Mouse (Mus musculus) testis, postnatal 14 days (tissue): ENCODE measurements at regions not wholly inside any gene's neighbourhood (a gene's known extent, or its start where the extent isn't known, plus 50 kb on each side); places are given as distances from the start of the nearest gene placed in this dataset.

Source experiments
- DNase-seq: peaks from one replicate; pipeline ENCODE4 v3.0.0; 2021; ENCODE audit warnings: low spot score

DNA sequence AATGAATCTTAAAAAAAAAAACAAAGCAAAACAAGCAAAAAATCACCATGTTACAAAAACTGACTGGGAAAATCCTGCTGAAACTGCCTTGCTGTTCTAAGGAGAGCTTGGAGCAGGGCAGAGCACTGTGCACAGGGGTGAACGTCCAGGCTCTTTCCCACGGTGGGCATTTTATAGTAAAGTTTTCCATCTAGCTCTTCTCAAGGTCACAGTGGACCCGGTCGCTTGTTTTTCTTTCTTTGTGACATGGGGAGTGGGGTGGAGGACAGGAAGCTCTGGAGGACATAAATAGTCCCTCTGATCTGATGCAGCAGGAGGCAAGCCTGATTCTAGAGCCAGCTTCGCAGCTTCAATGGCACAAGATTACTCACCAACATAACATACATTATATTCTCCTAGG, 395.9 kb upstream of the Zmiz1 start:
- no peak for DNase-seq

DNA sequence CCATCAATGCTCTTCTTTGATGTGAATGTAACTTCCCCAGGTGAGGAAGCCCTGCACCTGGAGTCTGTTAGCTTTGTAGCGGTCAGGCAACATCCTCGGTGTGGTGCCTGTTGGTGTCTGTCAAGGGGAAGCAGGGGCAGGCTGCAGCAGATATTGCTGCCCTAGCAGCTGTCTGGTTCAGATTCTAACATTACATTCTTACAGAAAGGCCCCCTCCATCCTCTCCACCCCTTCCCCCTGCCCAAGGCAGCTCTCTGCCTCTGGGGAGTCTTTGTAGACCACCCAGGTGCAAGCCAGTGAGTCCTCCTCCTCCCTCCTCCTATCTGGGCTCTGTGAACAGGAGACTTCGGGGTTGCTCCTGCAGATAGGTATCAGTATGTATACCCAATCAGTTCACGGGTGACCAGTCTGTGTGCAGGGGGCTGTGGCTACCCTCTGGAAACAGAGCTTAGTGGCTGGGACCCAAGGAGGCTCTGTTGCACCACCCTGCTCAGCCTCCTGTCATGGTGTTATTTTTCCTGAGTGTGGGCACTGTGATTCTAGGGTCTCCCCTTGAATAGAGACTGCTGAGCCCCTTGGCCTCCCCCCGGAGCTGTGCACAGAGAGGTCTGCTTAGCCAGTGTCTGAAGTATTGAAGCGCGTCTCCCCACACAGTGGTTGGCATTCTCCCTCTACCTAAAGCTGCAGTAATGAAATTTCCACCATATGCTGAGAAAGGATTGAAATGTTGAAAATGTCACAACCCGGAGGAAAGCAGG, 394.6 kb upstream of the Zmiz1 start:
- DNase-seq = no peak

DNA sequence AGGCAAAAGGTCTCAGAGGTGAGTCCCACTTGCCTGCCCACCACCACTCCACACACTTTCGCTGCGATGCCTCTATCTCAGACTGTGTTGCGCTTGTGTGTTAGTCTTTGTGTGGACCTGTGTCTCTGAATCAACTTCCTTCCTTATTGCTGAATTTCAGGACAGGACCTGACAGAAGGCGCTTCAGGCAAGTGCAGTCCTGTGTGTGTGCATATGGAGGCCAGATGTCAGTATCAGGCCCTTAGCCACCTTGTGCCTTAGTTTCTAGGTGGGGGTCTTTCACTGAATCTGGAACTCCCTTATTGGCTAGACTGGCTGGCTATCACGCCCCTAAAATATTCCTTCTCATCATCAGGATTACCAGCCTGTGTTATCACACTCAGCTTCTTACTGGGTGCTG, 391.6 kb upstream of the Zmiz1 start:
- DNase-seq = no peak

DNA sequence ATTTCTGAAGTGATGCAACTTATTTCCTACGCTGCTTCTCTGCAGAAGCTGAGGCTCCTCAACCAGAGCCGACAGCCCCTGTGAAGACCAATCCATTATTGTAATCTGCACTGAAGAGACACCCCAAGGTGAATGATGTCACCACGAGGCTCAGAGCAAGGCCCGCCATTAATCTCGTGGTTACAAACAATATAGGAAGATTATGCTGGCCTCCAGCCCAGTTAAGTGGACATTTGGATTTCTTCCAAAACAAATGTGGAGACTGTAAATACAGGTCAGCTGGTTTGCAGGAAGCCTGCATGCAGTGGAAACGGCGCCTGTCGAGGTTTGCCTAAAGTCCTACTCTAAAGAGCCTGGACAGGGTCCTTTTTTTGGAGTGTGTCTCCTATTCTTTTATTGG, 390.6 kb upstream of the Zmiz1 start:
- DNase-seq = no peak

DNA sequence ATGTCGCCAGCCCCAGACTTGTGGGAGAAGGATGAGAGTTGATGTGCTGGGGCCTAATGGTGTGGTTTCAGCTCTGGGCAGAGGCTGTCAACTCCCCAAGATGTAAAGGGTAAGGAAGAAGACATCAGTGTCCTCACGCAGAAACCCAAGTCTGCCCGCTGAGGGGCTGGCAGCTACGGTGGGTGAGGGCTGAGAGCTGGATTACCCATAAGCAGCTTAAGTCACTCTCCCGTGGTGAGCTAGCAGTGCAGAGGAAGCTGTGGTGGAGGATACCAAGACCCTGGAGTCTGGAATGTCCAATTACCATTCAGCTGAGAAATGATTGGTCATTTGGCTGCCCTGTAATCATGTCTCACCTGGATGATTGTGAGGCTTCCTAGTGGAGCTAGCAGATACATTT, 385.8 kb upstream of the Zmiz1 start:
- DNase-seq = no peak

DNA sequence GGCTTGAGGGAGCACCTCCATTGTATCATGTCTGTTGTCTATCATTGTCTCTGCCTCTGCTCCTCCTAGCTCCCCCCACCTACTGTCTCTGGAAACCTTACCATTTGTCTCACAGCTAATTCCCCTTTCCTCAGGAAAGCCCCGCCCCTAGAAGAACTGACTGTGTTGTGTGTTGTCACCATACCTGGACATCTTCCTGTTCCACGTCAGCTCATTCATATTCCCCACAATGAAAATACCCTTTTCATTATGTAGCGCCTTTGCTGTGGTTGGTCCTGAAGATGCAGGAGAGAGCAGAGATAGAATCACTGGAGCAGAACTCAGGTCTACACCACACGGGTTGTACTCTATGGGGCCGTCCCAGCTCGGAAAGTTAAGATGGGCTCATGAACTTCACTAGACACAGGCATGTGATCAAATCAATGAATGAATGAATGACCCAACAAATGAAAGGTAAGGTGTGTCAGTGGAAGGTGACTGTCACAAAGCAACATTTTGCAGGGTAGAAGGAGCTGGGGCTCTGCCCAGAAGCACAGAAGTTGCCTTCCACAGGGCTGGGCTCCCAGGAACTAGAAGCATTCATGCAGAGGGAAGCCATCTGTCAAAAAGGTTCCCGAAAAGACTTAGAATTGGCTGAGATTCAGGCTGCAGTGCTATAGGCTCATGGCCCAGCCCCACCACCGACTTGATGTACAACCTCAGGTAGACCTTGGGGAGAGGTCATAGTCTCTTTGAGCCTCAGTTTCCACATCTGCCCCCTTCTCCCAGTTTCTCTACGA, 384.8 kb upstream of the Zmiz1 start:
- DNase-seq = no peak

DNA sequence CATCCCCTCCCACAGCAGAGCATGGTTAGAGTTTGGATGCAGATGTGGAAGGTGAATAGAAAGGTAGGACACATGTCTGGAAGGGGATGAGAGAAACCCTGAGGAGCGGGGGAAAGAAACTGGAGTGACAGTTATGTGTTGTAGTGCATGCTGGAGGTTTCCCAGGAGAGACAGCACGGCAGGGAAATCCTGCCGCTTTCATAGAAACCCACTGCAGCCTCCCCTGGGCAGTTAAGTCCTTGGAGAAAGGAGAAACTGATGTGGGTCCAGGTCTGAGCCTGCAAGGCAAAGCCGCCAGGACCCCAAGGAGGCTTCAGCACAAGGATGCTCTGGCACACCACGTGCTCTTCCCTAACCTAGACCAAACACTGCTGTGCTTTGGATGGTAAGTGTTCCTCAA, 384.1 kb upstream of the Zmiz1 start:
- DNase-seq = no peak

DNA sequence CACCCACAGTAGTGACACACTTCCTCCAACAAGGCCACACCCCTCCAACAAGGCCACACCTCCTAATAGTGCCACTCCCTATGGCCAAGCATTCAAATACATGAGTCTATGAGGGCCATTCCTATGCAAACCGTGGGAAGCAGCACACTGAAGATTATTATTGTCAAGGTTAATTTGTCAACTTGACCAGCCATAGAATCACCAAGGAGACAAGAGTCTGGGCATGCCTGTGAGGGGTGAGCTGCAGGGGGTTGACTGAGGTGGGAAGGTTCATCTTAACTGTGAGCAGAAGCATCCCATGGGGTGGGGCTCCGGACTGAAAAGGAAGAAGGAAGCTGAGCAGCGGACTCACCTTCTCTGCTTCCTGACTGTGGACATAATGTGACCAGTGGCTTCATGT, 378.6 kb upstream of the Zmiz1 start:
- no peak for DNase-seq

DNA sequence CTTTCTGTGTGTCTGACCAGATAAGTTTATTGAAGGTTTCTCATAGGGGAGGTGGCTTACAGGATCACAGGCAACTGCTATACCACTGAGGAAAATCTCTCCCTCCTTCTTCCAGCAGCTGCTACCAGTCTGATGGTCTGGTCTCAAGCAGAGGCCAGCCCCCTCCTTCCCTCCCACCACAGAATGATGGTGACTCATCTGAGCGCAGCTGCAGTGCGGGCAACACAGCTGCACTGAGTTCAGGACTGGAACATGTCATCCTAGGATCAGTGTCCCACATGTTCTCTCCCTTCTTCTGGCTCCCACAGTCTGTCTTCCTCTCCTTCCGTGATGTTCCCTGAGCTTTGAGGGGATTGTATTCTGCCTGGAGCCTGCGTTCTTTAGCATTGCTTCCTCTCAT, 375.1 kb upstream of the Zmiz1 start:
- DNase-seq = no peak

DNA sequence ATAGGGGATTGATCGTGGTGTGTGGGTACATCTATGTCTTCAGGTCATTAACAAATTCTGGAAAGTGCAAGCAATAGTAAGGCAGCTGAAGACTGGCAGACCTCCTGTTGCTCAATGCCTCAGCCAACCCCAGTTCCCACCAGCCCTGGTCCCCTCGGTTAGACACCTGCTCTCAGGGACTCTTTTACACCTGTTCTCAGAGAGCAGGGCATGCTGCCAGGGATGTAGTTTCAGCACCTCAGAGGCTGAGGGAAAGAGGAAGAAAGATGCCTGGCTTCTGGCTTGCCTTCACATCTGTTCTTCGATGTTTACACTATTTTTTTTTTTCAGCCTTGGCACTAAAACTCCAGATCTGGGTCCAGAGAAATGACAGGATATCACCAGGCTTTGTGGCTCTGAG, 362.2 kb upstream of the Zmiz1 start:
- DNase-seq = no peak

DNA sequence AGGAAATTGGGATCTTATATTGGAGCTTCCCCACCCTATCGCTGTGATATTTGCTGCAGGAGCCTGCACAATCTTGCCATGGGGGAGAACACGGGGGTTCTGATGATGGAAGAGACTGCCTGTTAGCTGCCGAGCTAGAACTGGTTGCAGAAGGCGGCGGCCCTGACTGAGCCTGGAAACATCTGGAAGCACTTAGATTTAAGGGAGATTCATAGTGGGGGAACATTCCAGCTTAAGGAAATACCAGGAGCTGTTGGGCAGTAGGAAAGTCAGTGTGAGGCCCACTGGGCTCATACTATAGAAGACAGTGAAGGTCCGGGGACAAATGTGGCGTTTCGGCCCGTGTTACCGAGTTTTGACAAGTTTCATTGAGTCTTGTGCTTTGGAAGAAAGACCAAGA, 353.6 kb upstream of the Zmiz1 start:
- no peak for DNase-seq

DNA sequence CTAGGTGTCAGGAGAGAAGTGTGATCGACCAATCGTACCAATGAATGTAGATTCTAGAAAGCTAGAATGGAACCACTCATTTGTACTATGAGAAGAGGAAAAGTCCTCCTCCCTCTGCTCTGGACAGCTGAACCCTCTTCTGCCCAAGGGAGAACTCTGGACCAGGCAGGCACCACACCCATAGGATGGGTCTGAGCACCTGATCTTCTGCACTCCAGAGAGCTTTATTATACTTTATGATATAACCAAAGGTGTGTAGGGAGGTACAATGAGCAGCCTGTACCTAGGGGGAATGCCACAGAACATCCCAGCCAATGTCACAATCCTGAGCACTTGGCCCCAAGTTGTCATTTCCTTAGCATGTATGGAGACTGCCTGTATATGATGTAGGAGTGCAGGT, 352.5 kb upstream of the Zmiz1 start:
- DNase-seq = no peak

DNA sequence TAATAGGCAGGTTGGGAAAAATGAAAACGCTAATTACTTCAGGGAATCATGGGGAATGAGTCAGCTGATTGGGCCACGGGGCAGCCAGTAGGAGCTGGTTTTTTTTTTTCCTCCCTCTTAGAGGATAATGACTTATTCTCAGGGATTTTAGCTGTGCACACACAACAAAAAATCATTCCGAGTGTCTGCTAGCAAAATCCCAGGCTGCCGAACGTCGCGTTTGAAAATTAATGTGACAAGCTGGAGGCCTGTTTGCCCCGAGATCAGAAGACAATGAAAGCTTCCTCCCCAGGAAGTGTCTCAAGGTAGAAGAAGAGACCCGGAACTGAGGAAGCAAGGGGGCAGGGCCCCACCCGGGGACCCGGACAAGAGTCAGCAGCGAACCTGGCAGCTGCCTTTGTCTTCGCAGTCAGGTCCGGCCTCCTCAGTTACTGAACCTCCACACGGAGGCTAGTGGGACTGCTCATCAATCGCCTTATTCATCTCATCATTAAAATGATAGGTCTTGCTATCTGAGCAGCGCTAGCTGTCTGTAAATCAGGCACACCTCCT, 350.8 kb upstream of the Zmiz1 start:
- no peak for DNase-seq

DNA sequence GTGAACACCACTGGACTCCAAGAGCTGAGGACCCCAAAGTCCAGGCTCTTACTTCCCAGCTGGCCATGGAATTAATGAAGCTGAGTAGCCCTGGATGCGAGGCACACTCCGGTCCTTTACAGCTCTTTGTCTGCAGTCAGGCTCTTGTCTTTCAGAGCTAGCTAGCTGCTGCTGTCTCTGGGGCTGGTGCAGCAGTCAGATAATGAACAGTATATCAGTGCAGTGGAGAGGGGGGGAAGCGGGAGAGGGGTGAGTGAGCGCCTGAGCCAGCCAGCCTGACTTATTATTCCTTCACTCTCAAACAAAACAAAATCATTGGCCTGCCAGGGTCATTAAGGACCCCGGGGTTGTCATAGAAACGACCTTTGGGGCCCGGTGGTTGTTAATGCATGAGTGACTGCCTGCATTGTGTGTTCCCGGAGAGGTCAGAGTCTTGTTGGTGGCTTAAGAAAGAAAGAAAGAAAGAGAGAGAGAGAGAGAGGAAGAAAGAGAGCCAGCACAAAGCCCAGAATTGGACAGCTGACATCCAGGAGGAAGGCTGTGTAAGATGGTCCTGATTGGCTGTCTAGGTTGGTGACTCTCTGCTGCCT, 350.2 kb upstream of the Zmiz1 start:
- no peak for DNase-seq

DNA sequence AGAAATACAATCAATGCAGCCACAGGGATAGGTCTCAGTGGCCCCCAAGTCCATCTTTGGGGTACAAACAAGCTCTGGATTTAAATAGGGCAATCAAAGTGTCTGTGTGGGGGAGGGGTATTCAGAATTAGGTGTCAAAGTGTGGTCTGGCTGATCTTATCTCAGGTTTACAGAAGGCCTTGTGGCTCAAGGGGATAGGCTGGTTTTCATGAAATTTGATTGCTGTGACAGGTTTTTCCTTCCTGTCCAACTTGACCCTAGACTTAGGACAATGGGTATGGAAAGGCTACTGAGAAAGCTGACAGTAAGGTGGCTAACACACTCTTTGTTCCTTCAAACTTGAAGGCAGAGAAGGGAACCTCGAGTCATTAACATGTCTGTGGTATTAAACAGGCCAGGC, 349.3 kb upstream of the Zmiz1 start:
- DNase-seq = no peak

DNA sequence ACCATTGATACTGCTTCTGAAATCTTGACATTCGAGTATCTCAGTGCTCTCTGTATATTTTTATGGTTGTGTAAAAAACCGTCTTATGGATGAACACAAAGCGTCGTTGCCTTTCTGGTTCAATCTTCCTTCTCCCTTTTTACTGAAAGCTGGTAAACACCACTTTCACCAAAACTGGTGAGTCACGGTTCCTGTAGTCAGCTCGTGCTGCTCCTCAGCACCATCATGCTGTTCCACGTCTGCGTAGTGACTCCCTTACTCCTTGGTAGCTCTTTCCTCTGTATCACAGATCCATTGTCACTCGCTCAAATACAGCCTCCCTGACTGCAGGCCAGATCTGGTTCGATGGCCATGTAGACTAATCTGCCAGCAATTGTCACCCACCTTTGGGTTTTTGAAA, 346.2 kb upstream of the Zmiz1 start:
- DNase-seq = no peak

DNA sequence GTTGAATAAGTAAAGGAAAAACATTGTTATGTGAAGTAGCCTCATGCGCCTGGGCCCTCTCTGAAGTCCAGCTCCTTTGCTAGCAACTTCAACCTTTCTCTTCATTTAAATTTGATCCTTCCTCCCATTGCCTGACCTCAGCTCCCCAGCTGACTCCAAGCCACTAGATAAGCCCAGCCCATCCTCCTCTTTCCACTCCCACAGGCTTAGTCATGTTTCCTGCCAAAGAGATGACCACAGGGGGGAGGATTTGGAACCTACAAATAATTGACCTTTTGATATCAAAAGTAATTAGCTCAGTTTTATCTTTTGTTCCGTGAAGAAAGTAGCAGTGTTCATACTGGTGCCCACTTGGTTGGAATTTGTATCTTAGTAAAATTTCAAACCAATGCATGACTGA, 345.7 kb upstream of the Zmiz1 start:
- no peak for DNase-seq

DNA sequence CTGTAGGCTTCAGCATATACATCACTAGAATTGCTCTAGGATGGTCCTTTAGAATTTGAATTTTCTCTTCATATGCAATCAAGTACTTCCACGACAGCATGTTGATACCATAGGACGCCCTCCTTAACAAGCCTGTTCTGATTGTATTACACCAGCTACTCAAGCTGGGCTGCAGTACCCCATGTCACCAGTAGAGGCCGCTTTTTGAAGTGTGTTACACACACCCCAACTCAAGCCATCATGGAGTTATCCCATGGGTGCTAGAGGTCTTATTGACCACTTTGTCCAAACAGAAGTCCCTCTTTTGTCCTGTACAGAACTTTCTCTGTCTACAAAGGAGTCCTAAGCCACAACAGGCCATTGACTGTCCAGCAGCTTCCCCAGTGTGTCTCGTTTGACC, 342.6 kb upstream of the Zmiz1 start:
- DNase-seq = peak; percentile 57

DNA sequence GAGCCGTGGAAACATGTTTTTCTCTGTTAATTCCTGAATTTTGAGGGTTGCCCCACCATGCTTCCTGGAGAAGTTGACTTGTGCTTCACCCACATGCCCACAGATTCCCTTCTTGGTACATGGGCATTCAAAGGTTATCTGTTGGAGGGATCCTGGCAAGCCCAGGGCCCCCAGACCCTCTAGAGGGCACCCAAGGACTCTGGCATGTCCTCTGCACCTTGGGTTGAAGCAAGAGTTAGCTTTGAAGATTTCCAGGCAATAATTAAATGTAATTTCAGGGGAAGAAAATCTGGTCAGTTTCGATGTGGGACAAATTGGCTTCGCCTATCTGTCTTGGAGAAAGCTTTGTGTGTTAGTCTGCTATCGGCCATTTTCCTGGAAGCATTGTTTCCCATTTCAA, 339.0 kb upstream of the Zmiz1 start:
- DNase-seq = no peak

DNA sequence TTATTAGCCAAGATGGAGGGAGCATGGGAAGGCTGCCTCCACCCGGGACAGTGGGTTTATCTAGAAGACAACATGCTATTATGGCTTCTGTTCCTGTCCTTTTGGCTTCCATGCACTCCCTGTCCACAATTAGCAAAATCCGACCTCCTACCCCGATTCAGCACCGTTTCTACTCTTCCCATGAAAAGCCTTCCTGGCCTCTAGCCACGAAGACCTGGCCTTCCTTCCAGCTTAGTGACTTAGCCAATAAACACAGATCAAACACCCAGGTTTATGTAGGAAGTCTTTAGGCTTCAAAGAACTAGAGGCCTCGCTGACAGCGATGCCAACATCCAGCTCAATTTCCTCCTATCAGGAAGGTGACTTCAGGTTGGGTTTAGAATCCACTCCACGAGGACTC, 338.5 kb upstream of the Zmiz1 start:
- DNase-seq = no peak

DNA sequence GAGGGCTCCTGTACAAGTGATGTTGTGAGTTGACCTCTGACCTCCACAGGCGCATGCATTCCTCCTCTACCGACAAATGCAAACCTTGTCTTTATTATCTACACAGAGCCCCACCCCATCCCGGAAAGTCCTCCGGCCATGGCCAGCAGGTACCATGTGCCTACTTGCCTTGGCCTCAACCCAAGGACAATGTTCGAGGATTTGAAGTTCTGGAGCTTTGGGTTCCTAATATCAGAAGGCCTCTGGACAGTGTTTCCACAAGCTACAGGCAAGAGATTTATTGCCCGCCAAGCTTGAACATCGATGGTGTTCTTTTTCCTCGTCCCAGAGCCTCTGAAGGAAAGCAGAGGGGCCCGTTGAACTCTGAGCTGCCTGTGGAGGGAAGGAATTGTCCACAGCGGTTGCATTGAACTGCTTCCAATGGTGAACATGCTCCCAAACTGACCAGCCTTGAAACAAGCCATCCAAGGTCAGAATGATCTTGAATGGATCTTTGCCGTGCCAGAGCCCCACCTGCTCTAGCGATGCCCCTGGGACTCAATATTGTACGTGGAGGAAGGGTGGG, 335.9 kb upstream of the Zmiz1 start:
- peak; percentile 31 for DNase-seq

DNA sequence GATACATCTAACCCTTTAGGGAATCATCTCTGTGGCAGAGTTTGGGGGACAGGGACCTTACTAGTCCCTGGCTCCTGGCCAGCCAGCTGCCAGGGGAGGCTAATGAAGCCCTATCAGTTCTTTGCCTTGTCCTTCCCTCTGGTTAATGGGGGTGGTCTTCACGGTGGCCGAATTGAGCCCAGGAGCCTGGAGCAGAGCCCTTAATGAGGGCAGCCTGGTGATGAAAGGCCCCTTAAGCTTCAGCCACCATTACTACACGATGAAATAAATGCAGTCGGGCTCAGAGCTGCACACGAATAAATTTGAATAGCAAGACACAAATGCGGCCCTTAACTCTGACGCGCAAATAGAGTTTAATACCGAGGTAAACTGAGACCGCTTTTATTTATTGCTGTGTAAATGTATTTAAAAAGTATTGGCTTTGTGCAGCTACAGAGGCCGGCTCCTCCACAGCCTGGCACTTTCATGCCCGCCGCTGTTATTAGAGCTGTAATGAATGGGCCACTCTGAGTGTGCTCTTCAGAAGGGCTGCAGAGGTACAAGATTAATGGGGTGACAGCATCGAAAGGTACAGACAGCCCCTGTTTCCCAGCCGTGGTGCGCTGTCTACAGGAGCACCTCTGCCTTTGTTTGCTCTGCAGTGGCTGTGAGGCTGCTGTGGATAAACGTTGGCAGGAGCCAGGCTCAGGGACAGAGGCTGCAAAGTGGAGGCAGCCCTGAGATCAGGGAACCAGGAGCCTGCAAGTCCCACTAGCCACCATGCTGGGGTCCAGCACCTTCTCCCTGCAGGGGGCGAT, 335.2 kb upstream of the Zmiz1 start:
- no peak for DNase-seq
